Mouse (Mus musculus): ENCODE data around the gene Kcng1. TPM values are rescaled to one million over a fixed set of nuclear protein-coding genes. Genes with fewer than 3 reads are reported as not detected.

Gene Kcng1
- total RNA-seq, 2 experiments from 2014 or later, result 25.4 to 38.6 TPM

- DNase-seq (ENCODE audit: low spot score in 2 of 2), result no peak
- intact Hi-C loops (cut with DNase I), result no loop called here
Measured at GRCm38 (mm10) chr2:168273387-168273786, 8.1 kb downstream of the Kcng1 start.

- intact Hi-C loops (cut with DNase I), result no loop called here
- DNase-seq (ENCODE audit: low spot score in 2 of 2), result no peak
Measured at GRCm38 (mm10) chr2:168268033-168268432, 13.5 kb downstream of the Kcng1 start.

GRCm38 (mm10) chr2:168260900-168261299, 20.6 kb downstream of the Kcng1 start:
- intact Hi-C loops (cut with DNase I), result no loop called here
- peak; percentile 74 to 77 for DNase-seq (ENCODE audit: low spot score in 2 of 2)

DNA sequence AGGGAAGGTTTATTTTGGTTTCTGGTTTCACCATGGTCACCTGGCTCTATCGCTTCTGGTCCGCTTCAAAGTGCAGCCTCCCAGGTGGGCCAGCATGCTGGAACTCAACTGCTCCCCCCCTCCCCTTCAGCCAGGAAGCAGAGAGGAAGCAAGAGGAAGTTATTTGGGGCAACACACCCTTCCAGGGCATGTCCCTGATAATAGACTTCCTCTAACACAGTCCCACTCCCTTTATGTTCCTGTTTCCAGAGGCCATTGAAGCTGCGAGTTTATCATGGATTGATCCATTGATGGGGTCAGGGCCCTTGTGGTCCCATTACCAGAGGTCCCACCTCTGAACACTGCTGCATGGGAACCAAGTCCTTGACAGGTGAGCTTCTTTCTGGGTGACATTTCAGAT, 21.4 kb downstream of the Kcng1 start:
- intact Hi-C loops (cut with DNase I), result no loop called here
- DNase-seq (ENCODE audit: low spot score in 2 of 2), result no peak

GRCm38 (mm10) chr2:168259046-168259445, 22.5 kb downstream of the Kcng1 start:
- intact Hi-C loops (cut with DNase I), result no loop called here
- DNase-seq (ENCODE audit: low spot score in 2 of 2), result no peak

- no peak for DNase-seq (ENCODE audit: low spot score in 2 of 2)
- intact Hi-C loops (cut with DNase I), result no loop called here
Measured at GRCm38 (mm10) chr2:168257188-168257587, 24.3 kb downstream of the Kcng1 start.

DNA sequence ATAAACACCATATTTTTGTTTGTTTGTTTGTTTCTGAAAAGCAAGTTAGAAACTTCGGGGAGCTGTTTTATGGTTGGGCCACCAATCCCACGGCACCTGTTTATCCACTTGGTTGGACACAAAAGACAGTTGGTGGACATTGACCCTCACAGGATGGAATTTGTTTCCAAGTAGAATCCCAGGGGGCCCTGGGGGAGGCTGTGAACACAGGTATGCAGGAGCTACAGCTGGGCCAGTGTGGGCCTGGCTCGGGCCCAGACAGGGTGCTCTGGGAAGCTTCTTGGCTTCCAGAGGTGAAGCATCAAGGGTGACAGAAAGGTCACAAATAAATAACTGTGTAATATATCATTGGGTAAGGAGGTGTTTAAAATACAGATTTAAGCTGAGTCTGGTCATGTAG, 25.0 kb downstream of the Kcng1 start:
- DNase-seq (ENCODE audit: low spot score in 2 of 2), result no peak
- intact Hi-C loops (cut with DNase I), result no loop called here

DNA sequence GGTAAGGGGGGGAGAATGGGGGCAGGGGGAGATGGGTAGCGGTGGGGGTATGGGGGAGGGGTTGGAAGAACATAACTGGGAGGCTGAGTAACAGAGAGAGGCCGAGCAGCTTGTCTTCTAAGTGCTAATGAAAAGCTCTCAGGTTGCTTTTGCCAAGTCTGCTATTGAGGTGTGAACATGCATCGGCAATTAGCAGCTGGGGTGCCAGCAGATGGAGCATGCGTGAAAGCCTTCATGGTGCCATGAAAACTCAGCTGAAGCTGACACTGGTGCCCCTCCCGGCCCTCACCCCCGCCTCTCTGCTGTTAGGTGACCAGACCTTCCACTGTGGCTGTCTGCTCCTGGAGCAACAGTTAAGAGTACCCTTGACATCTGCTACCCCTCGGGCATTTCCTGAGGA, 27.7 kb downstream of the Kcng1 start:
- peak; percentile 33 to 40 for DNase-seq (ENCODE audit: low spot score in 2 of 2)
- intact Hi-C loops (cut with DNase I), result no loop called here

- intact Hi-C loops (cut with DNase I), result no loop called here
- no peak for DNase-seq (ENCODE audit: low spot score in 2 of 2)
Measured at GRCm38 (mm10) chr2:168252639-168253292, 28.8 kb downstream of the Kcng1 start.

DNA sequence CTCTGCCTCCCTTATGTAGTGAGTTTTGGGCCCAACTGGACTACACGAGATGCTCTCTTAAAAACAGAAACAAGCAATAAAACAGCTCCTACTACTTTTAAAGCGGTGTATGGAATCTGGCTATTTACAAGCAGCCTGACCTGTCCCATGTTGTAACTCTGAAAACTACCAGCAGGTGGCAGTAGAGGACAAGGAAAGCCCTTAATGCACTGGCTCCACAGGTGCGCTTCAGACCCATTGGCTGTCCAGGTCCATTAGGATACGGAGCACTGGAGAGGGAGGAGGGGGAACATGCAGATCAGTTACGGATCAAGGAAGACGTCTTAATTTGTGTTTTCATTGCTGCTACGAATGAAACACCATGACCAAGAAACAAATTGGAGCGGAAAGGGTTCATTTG, 31.3 kb downstream of the Kcng1 start:
- DNase-seq (ENCODE audit: low spot score in 2 of 2), result peak; percentile 75 to 84
- intact Hi-C loops (cut with DNase I), result loop anchor here (1.0 kb wide), 2 partner anchors 195 to 378 kb away; no protein-coding TSS in a partner anchor

DNA sequence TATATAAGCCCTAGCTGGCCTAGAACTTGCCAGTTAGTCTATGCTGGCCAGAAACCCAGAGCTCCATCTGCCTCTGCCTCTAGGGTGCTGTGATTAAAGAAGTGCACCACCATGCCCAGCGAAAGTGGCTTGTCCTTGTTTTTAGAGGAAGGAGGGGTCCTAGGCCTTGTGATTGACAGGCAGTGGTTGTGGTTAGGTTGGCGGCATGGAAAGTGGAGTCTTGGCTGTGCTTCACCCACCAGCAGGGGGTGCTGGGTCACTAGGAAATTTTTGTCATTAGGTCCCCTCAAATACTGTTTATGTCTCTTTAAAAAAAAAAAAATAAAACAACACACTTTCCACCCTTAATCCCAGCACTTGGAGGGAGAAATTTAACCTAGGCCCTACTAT, 32.7 kb downstream of the Kcng1 start:
- DNase-seq (ENCODE audit: low spot score in 2 of 2), result no peak
- intact Hi-C loops (cut with DNase I), result no loop called here

GRCm38 (mm10) chr2:168248167-168248855, 33.2 kb downstream of the Kcng1 start:
- no peak for DNase-seq (ENCODE audit: low spot score in 2 of 2)
- intact Hi-C loops (cut with DNase I), result no loop called here

- intact Hi-C loops (cut with DNase I), result no loop called here
- no peak for DNase-seq (ENCODE audit: low spot score in 2 of 2)
Measured at GRCm38 (mm10) chr2:168245571-168245970, 36.0 kb downstream of the Kcng1 start.

DNA sequence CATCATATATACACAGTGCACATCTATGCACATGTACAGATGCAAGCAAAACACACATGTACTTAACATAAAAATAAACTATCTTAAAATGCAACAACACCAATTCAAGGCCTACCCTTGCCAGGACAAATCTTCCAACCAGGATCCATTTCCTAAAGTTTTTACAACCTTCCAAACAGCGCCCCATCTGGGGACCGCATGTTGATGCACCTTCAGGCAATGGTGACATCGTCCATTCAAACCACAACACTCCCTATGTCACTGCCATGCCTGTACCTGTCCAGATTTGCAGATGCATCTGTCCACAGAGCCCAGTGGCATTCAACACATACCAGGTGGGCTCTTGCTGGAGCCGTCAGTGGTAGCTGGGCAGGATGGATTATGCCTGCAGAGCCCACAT, 38.3 kb downstream of the Kcng1 start:
- intact Hi-C loops (cut with DNase I), result no loop called here
- no peak for DNase-seq (ENCODE audit: low spot score in 2 of 2)

- intact Hi-C loops (cut with DNase I), result no loop called here
- no peak for DNase-seq (ENCODE audit: low spot score in 2 of 2)
Measured at GRCm38 (mm10) chr2:168242841-168243240, 38.7 kb downstream of the Kcng1 start.

- intact Hi-C loops (cut with DNase I), result no loop called here
- no peak for DNase-seq (ENCODE audit: low spot score in 2 of 2)
Measured at GRCm38 (mm10) chr2:168238335-168238734, 43.2 kb downstream of the Kcng1 start.

- intact Hi-C loops (cut with DNase I), result no loop called here
- DNase-seq (ENCODE audit: low spot score in 2 of 2), result no peak
Measured at GRCm38 (mm10) chr2:168233286-168233685, 48.2 kb downstream of the Kcng1 start.

GRCm38 (mm10) chr2:168231471-168231829, 50.1 kb downstream of the Kcng1 start:
- no peak for DNase-seq (ENCODE audit: low spot score in 2 of 2)
- intact Hi-C loops (cut with DNase I), result no loop called here

GRCm38 (mm10) chr2:168230773-168231470, 50.6 kb downstream of the Kcng1 start:
- intact Hi-C loops (cut with DNase I), result no loop called here
- peak; percentile 35 to 63 for DNase-seq (ENCODE audit: low spot score in 2 of 2)

GRCm38 (mm10) chr2:168230026-168230728, 51.4 kb downstream of the Kcng1 start, which contains the start of the genes Gm20716, Dpm1 and Mocs3:
Gene Gm20716 (minus strand): TSS chr2:168230364.
Gene Dpm1 (minus strand): TSS chr2:168230591.
Gene Mocs3 (plus strand): TSS chr2:168230622.
- intact Hi-C loops (cut with DNase I), result no loop called here
- DNase-seq (ENCODE audit: low spot score in 2 of 2), result peak; percentile 93 to 94
